Comparison of ENCODE assay signal across 19 mouse cellular contexts in genomic region chr1:186572092-186572491, GRCm38 (mm10).
A peak's percentile ranks its signal among the peaks of the same experiment; 100 is the strongest.
DNase-seq lines count a peak whose midpoint lies in the region; ATAC-seq lines count a peak whose summit lies in the region.
"Had no signal": no experiment of that assay in that cellular context is flagged by ENCODE, and none has a peak within 500 bp of the region (broad histone marks: within the 10 kb centered on the region; RNA-seq: fewer than 3 reads in every experiment).

No protein-coding gene starts in this region.

- WGBS in heart, embryonic 12.5 days: 53% methylated on average over 4 of the region's 4 CpGs
- WGBS in forebrain, embryonic 14.5 days: 66% methylated on average over 4 of the region's 4 CpGs

- no peak overlapping the region for H3K4me3 ChIP-seq in heart, embryonic 12.5 days
- H3K4me3 ChIP-seq in forebrain, embryonic 14.5 days (ENCODE audit: low read depth, low read length): no peak overlapping the region
- H3K4me3 ChIP-seq: embryonic facial prominence, embryonic 13.5 days; forebrain, embryonic 10.5 days; forebrain, embryonic 15.5 days; hindbrain, embryonic 12.5 days had no signal

- no peaks in the 10 kb centered on the region for H3K27me3 ChIP-seq in heart, embryonic 12.5 days (replicated peaks)
- no peaks in the 10 kb centered on the region for H3K27me3 ChIP-seq in forebrain, embryonic 14.5 days (replicated peaks; ENCODE audit: control insufficient read depth, insufficient read depth, low read length)
- H3K27me3 ChIP-seq: CH12.LX; embryonic facial prominence, embryonic 13.5 days; forebrain, embryonic 15.5 days; hindbrain, embryonic 12.5 days had no signal

- peaks cover 23% of the 10 kb centered on the region for H3K4me1 ChIP-seq in heart, embryonic 12.5 days (replicated peaks)
- H3K4me1 ChIP-seq in forebrain, embryonic 14.5 days (ENCODE audit: control insufficient read depth, insufficient read depth, low read length): peaks cover 2% of the 10 kb centered on the region; the same call in 1 of the 2 replicates
- H3K4me1 ChIP-seq: forebrain, embryonic 15.5 days had no signal

- H3K27ac ChIP-seq in heart, embryonic 12.5 days (ENCODE audit: poor library complexity, severe bottlenecking): peak overlapping the region; percentile 5
- no peak overlapping the region for H3K27ac ChIP-seq in forebrain, embryonic 14.5 days (ENCODE audit: low read depth, low read length)
- H3K27ac ChIP-seq: embryonic facial prominence, embryonic 13.5 days; forebrain, embryonic 10.5 days; forebrain, embryonic 15.5 days; hindbrain, embryonic 12.5 days had no signal

- ATAC-seq in heart, embryonic 12.5 days (ENCODE audit: insufficient number of reproducible peaks, low FRiP score): no peak
- ATAC-seq in megakaryocyte progenitor cell, adult 5-6 weeks (replicated peaks; ENCODE audit: poor library complexity): peak; percentile 36
- no peak for ATAC-seq in forebrain, embryonic 14.5 days
- ATAC-seq: forebrain, embryonic 15.5 days; hindbrain, embryonic 16.5 days had no signal

- no peak for DNase-seq in heart, adult 18-20 months
- DNase-seq in Muller cell, postnatal 12 days (ENCODE audit: inconsistent ontology term): peak; percentile 67
- DNase-seq in adipocyte (ENCODE audit: low spot score): peak; percentile 24
- no peak for DNase-seq in forebrain, embryonic 14.5 days (ENCODE audit: low spot score)
- DNase-seq: adrenal gland, postnatal 10 days; cerebellum, adult 11 months; cerebellum, adult 9-10 months; cerebellum, postnatal 25 days; gastrocnemius, postnatal 36 days; heart, postnatal 36 days; kidney, adult 11 months had no signal

- no peaks in the 10 kb centered on the region for H3K36me3 ChIP-seq in heart, embryonic 12.5 days
- no peaks in the 10 kb centered on the region for H3K36me3 ChIP-seq in forebrain, embryonic 14.5 days (ENCODE audit: control insufficient read depth, insufficient read depth, low read length)
- H3K36me3 ChIP-seq: embryonic facial prominence, embryonic 13.5 days; forebrain, embryonic 10.5 days; forebrain, embryonic 15.5 days; hindbrain, embryonic 12.5 days had no signal

- H3K9ac ChIP-seq in heart, embryonic 12.5 days: no peak overlapping the region
- no peak overlapping the region for H3K9ac ChIP-seq in forebrain, embryonic 14.5 days (ENCODE audit: low read length)
- H3K9ac ChIP-seq: embryonic facial prominence, embryonic 13.5 days; forebrain, embryonic 15.5 days; hindbrain, embryonic 12.5 days had no signal

- no peaks in the 10 kb centered on the region for H3K9me3 ChIP-seq in heart, embryonic 12.5 days (replicated peaks)
- H3K9me3 ChIP-seq in forebrain, embryonic 14.5 days (replicated peaks; ENCODE audit: control insufficient read depth, low read length): no peaks in the 10 kb centered on the region
- H3K9me3 ChIP-seq: embryonic facial prominence, embryonic 13.5 days; forebrain, embryonic 10.5 days; forebrain, embryonic 15.5 days; hindbrain, embryonic 12.5 days had no signal

- no peak overlapping the region for H3K4me2 ChIP-seq in heart, embryonic 12.5 days
- H3K4me2 ChIP-seq in forebrain, embryonic 14.5 days (ENCODE audit: low read length): no peak overlapping the region
- H3K4me2 ChIP-seq: embryonic facial prominence, embryonic 13.5 days; forebrain, embryonic 15.5 days; hindbrain, embryonic 12.5 days had no signal

Comparison
In these comparisons a context has a peak if more than half of its experiments do, and no peak if none do; other contexts are left out.
1. DNase-seq: peak in Muller cell, postnatal 12 days (single experiment) and adipocyte (single experiment); none in heart, adult 18-20 months (0 of 2) and forebrain, embryonic 14.5 days (single experiment).